Mouse (Mus musculus) left cerebral cortex, adult 18-20 months (tissue): ENCODE data around the gene Hoxa3. TPM values are rescaled to one million over a fixed set of nuclear protein-coding genes. Genes with fewer than 3 reads are reported as not detected.

Experiments
- DNase-seq, 2 experiments: peaks; one replicate each; pipeline ENCODE4 v3.0.0; 2021 to 2022; ENCODE audit warnings: low spot score in 2 of 2, mixed read lengths in 1 of 2
- total RNA-seq, 2 experiments: library from RNA; stranded (reverse); gene quantifications; 2 replicates each; pipeline ENCODE4 v1.2.3; 2021

The Hoxa3 gene
- total RNA-seq, 2 experiments from 2014 or later: not detected

- no peak for DNase-seq
Observed at GRCm38 (mm10) chr6:52246916-52247315, 33.8 kb upstream of the Hoxa3 start.

- DNase-seq: no peak
Observed at GRCm38 (mm10) chr6:52246403-52246803, 33.3 kb upstream of the Hoxa3 start.

DNA sequence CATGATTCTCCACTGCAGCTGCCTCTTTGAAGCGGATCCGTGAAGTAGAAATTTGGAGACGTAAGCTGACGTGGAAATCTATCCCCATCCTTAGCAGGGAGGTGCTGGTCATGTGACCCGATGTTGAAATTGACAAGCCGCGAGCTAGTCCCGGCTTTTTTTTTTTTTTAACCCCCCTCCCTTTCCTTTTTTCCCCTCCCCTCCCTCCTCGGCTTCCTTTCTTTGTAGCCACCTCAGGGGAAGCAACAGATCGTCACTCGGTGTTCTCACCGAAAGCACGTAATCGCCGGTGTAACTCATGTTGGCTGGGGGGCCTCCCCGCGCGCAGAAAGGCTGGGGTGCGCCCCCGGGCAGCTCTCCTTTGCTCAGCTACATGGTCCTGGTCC is 32.6 kb upstream of the Hoxa3 start, which contains the start of gene Hoxa11:
Hoxa11 (minus strand) TSS at position 54 of the 386 bp plus-strand sequence.
- DNase-seq: no peak

GRCm38 (mm10) chr6:52245040-52245756 is 32.1 kb upstream of the Hoxa3 start:
- DNase-seq: no peak

DNA sequence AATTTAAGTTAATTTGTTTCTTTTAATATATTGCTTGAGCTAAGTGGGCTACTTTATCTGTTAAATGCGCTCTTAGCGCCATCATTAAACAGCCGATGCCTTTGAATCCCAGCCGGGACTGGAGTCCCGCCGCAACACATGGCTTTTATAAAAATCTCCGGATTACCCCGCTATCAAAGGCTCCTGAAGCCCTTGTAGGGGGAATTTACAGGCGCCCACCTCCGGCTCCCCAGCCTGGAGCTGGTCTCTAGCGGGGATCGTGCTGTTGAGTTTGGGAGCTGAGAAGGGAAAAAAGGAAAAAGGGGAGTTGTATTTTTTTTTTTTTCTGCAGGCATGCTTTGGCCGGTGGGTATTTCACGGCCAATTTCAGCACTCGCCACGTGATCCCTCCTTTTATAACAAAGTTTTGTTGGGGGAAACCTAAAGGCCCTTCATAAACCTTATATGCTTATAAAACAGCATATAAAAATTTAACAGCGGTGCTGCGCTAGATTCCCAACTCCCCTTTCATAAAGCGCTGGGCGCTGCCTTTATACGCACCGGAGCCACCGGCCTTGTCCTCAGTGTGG is 31.4 kb upstream of the Hoxa3 start:
- DNase-seq: no peak

DNA sequence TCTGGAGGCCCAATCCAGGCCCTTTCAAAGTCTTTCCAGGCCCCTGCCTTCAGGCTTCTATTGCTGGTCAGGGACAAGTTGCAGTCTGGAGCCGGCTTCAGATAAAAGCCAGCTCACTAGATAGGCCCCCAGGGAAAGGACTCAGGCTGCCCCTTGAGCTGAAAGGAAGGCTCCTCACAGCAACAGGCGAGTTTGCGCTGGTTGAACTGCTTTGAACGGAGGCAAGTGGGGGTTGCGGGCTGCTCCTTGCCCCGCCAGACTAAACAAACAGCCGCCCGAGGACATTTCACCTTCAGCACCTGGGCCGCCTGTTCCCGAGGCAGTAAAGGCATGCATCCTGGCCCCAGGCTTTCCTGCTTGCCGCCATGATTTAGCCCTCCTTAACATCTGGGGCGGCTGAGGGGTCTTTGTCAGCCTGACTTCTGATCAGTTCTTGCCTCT is 30.6 kb upstream of the Hoxa3 start:
- no peak for DNase-seq

DNA sequence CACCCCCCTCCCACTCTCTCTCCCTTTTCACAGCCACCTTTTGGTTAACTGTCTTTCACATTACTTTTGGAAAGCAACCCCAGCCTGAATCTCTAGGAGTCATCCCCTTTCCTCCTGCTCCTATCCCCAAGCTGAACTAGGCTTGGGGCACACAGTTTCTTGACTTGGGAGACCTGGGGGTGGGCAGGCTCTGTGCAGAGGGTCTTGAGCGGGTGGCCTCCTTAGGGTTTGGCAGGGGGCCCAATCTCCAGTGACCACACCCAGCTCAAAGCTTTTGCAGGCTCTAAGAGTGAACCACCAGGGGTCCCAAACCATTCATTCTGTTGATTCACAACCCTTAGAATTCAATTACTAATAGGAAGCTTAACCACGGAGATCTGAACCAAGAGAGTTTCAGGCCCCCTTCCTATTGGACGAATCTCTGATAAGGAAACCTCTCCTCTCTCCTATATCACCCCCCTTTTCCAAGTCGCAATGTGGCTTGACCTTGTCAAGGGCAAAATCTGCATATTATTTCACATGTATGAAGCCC is 29.7 kb upstream of the Hoxa3 start:
- DNase-seq: no peak

DNA sequence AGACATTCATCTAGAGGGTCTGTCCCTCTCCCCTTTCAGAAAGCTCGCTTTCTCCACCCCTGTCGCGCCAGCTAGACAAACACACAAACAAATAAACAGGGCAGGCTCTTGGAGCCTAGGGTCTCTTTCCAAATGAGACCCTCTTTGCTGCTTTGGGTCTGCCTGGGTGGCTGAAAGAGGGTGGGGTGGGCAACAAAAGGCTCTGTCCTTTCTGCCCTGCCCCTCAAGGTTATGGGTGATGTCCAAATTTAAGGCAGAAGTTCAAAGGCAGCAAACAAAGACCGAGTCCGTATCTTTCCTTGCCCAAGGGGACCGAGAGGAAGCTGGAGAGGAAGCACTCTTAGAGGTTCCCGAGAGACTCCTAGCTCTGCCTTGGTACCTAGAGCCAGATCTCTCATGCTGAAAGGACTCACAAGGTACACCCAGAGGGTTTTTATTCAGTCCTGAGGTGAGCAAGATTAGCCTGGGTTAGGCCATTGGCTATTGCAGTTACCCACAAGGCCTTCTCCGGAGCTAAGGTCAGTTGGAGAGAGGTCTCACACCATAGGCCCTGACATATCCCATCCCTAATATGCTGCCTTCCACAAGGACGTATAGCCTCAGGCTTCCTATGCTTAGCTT is 28.0 kb upstream of the Hoxa3 start:
- no peak for DNase-seq

- DNase-seq: peak in 1 of 2 experiments; percentile 58
Observed at GRCm38 (mm10) chr6:52240389-52241000, 27.4 kb upstream of the Hoxa3 start, which contains the start of gene Hoxa10. Gene Hoxa10, minus strand, starts transcription at chr6:52240854.

GRCm38 (mm10) chr6:52239625-52240388 is 26.7 kb upstream of the Hoxa3 start:
- DNase-seq: no peak

DNA sequence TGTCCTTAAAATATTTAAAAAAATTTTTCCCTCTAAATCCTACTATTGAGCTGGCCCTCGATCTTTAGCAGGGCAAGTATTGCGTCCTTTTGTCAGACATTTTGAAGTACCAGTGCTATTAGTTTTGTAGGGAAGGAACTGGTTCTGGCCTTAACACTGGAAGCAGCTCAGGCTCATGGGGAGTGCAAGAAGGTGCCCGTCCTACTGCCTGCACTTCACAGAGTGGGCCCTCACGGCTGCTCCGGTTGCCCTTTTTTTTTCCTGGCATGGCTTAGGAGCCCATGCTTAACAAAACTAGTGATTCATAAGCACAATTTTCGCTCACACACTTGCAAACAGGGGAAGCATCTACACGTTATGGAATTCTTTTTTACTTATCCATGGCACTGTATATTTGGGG is 25.8 kb upstream of the Hoxa3 start:
- no peak for DNase-seq

DNA sequence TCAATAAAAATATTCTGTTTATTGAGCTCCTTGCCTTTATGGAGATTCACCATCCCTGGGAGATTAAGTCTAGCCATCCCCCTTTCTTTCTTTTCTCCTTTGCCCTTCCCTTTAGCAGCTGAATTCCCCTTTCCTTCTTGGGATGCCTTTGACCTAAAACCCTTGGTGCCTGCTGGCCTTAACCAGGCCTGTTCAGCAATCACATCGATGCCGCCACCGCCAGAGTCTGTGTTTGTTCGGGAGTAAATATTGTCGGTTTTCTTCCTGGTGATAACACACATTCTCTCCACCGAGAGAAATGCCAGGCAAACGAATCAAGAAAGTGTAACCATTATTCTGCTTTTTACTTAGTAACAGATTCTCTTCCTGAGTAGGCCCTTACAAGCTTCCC is 25.0 kb upstream of the Hoxa3 start:
- no peak for DNase-seq

- no peak for DNase-seq
Observed at GRCm38 (mm10) chr6:52237346-52238154, 24.4 kb upstream of the Hoxa3 start.

GRCm38 (mm10) chr6:52236806-52237205 is 23.7 kb upstream of the Hoxa3 start:
- DNase-seq: no peak

DNA sequence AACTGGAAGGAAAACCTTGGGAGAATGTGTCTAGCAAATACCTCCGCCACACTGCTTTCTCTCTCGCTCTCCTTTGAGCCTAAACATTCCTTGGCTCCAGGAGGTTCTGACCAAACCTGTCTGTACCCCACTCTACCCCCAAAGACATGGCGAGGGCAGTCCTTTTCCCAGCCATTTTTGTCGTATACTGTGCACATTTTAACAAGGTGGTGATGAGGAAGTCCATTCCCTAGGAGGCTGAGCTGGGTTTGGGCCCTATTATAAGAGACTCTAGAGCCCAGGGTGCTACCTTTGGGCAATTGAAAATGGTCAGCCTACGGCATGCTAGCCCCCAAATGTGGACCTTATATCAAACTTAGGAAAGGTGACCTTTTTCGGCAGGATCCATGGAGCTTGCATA is 22.7 kb upstream of the Hoxa3 start:
- DNase-seq: no peak

DNA sequence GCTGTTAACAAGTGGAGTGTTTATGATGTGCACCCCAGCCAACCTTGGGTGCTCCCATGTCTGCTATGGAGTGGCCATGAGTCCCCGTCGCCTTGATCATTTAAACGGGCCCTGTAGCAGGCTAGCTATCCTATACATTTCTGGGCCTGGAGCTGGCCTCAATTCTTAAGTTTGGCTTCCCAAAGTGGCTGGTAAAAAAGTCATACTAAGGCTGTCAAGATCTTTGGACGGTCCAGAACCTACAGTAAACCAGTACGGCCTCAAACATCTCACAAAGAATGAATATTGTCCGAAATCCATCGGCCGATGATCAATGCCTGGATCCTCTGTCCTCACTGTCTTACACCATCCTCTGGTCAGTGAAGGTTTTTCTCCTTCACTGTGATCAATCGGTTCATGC is 22.1 kb upstream of the Hoxa3 start:
- DNase-seq: no peak

DNA sequence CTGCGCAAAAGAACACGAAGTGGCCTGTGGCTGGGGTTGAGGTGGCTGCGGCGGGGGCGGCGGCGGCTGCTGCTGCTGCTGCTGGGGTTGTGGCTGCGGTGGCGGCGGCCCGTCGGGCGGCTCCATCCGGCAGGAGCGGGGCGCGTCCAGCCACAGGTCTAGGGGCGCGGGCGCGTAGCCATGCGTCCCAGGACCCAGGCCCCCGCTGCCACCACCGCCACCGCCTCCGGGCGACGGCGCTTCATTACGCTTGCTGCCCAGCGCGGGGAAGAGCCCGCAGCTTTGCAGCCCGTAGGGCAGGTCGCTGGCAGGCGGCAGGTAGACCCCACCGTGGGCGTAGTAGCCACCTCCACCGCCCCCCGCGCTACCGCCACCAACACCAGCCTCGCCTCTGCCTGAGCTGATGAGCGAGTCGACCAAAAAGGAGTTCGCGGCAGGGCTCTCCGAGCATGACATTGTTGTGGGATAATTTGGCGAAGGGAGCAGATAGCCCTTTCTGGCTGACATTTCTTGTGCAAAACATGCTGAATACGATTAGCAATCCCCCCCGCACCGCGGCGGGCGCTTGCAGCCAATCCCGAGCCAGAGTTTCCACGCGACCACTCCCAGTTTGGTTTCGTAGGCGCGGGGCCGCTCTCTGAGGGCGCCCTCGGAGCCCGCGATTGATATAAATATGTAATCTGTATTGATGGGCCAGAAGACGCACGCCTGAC is 21.4 kb upstream of the Hoxa3 start:
- DNase-seq: no peak

DNA sequence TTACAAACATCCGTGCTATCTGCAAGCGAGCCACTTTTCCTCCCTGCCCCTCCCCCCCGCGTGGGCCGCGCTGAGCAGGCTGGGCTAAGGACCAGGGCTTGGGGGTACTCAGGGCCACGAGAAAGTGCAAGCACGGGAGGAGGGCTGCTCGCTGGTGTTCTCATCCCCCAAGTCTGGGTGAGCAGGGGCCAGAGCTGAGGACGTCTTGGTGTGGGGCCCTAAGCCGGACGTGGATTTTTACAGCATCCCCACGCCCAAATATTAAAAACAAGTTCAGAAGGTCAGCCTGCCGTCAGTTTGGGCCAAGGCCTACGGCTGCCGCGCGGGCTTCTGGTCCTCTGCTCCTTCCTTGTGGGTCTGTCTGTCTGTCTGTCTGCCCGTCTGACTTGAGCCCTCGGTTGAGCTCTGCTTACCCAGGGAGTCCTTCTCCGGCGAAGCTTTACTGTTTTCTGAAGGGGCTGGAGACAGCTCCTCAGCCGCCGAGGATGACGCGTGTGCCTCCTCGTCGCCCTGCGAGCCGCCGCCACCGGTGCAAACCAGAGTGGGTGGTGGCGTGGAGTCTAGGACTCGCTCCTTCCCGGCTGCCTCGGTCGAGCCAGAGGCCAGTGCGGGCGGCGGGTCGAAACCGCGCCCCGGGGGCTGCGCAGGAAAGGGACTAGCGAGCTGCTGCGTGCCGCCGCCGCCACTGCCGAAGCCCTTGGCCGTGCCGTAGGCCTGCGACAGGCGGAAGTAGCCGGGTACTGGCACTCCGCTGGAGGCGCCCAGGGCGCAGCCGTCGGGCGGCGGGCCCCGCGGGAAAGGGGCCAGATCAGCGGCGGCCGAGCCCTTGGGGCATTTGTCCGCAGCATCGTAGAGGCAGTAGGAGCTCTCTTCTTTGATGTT is 20.7 kb upstream of the Hoxa3 start:
- no peak for DNase-seq
